Mouse (Mus musculus) erythroblast, embryonic 14.5 days (primary cell): ENCODE results near the gene Efcab9.

Experiments
- GATA1 ChIP-seq: IDR thresholded peaks from 2 replicates; pipeline ENCODE4 v1.6.1; 2012; ENCODE audit warnings: low read length, inconsistent platforms, mixed read lengths
- TAL1 ChIP-seq: IDR thresholded peaks from 3 replicates; pipeline ENCODE4 v1.6.1; 2012; ENCODE audit warnings: low read length, inconsistent platforms, mixed read lengths

- TF ChIP-seq GATA1 (no peak), TAL1 (no peak)
Measured at GRCm38 (mm10) chr11:32534453-32535075, 2.7 kb upstream of the Efcab9 start.
